Mouse (Mus musculus): ENCODE data around the gene Olfr1367. TPM values are rescaled to one million over a fixed set of nuclear protein-coding genes. Genes with fewer than 3 reads are reported as not detected.
"Not testable (repeated sequence)": the region's sequence is repeated elsewhere in the genome, so short reads cannot be mapped to it uniquely, and the experiment has no call there.

Olfr1367 gene
- total RNA-seq, 2 experiments from 2014 or later = not detected

DNA sequence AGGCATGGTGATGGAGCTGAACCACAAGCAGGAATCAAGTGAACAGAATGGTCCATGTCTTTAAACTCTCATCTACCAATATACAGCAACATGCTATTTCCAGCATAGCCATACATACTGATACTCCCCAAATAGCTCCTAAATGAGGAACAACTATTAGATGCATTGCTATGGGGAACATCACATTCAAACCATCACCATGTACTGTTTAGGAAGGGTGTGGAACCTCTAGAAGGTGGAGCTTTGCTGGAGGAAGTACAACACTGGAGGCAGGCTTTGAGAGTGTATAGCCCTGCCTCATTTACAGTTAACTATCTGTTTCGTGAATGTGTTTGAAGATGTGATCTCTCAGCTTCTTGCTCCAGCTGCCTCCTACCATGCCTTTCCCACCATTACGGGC, 31.1 kb downstream of the Olfr1367 start:
- intact Hi-C loops (cut with DNase I) = no loop called here
- no peak for DNase-seq

DNA sequence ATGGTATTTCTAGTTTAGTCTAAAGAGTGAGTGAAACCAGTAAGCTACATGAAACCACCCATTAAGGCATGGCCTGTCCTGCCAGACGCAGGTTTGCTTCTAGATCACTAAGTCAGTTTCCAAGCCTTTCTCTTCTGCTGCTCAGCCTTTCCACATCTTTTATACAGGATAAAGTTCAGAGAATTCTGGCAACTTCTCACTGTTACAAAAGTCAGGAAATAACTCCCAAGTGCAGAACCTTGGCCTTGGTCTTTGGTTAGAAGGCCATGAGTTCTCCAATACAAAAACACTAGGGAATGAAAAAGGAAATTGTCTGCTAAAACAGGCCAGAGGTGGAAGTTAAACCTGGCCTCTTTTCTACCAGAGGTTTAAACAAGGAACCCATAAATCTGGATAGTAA, 48.5 kb downstream of the Olfr1367 start:
- no peak for DNase-seq
- intact Hi-C loops (cut with DNase I) = no loop called here

DNA sequence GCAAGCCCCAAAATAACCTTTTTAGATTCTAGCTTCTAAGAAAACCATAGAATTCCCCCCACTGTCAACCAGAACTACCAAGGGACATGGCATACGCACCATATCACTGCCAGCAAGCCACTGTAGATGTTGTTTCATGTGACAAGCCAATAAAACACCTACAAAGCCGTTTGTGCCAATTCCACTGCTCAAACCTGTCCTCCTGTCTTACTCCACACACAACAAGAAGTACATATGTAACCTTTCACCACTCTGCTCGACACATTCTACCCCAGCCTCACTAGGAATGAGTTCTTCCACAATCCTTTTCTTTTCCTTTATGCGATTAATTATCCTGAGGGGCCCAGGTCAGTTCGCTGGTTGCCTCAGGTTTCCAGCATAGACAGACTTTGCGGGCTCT, 48.9 kb downstream of the Olfr1367 start:
- intact Hi-C loops (cut with DNase I) = no loop called here

DNA sequence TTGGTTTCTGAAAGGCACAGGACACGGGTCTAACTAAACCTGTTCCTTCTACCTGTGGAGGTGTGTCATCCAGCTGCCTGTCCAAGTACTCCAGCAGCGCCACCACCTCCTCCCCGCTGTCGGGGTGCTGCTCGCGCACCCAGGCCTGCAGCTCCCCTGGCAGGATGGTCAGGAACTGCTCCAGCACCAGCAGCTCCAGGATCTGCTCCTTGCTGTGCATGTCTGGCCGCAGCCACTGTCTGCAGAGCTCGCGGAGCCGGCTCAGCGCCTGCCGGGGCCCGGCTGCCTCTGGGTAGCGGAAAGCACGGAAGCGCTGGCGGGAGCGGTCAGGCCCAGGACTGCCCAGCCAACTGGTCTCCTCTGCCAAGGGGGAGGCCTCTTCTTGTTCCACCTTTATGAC, 49.3 kb downstream of the Olfr1367 start:
- DNase-seq = peak; percentile 23 to 35
- intact Hi-C loops (cut with DNase I) = not testable (repeated sequence)

More for the DNA sequence above, 48.9 kb downstream of the Olfr1367 start:
- no peak for DNase-seq

DNA sequence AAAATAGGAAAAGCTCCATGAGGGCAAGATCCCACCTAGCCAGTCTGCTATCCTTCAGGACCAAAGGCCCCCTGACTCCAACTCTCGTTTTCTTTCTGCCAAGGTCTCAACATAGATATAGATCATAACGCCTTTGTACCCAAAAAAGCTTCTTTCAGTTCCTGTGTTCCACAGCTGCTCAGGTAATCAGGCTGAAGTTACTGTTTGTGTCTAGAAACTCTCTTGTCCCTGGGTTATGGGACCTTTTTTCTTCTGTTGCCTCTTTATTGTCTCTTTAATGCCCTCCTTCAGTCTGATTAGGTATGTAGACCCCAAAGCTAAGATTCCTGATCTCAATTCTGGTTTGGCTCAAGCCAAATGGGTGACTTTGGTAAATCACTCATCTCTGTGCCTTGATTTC, 50.8 kb downstream of the Olfr1367 start:
- no peak for DNase-seq

More for the DNA sequence above, 50.8 kb downstream of the Olfr1367 start:
- intact Hi-C loops (cut with DNase I) = no loop called here

Small RNA genes lying within 50 kb of the gene (microRNA-seq; reads per million reads assigned to microRNA genes)
- 0 to 0.24 reads per million in 2 experiments for gene Mir6942

Other genes starting within 250 kb of the Olfr1367 start
- not detected for gene Olfr1369-ps1, start 235.4 kb upstream of the Olfr1367 start, total RNA-seq (2021)
- not detected for gene Olfr263, start 217.3 kb upstream of the Olfr1367 start, total RNA-seq (2021)
- not detected for gene Olfr1368, start 201.0 kb upstream of the Olfr1367 start, total RNA-seq (2021)
- gene Trim27, start 167.5 kb upstream of the Olfr1367 start, total RNA-seq (2021) = 10 to 100 TPM; 22.3 to 22.7 TPM
- not detected for gene Gpx5, start 54.2 kb upstream of the Olfr1367 start, total RNA-seq (2021)
- gene Gpx6, start 34.8 kb upstream of the Olfr1367 start, total RNA-seq (2021) = not detected
- gene Zscan12, start 15.9 kb downstream of the Olfr1367 start, total RNA-seq (2021) = 1 to 10 TPM; 4.6 to 4.9 TPM
- 10 to 100 TPM; 34.3 to 38.2 TPM for gene Zkscan3, start 55.8 kb downstream of the Olfr1367 start, total RNA-seq (2021)
- under 1 TPM; 0.32 to 0.60 TPM for gene Pgbd1, start 94.1 kb downstream of the Olfr1367 start, total RNA-seq (2021)
- 10 to 100 TPM; 21.7 to 24.1 TPM for gene Zscan26, start 106.8 kb downstream of the Olfr1367 start, total RNA-seq (2021)
- under 1 TPM; 0.59 to 0.88 TPM for gene Nkapl, start 121.6 kb downstream of the Olfr1367 start, total RNA-seq (2021)
- gene Zkscan4, start 132.0 kb downstream of the Olfr1367 start, total RNA-seq (2021) = 1 to 10 TPM in 1 of 2 experiments, under 1 TPM in 1; 0.93 to 1.3 TPM
- not detected for gene Gm10065, start 132.5 kb downstream of the Olfr1367 start, total RNA-seq (2021)
- gene AK157302, start 148.3 kb downstream of the Olfr1367 start, total RNA-seq (2021) = 10 to 100 TPM; 25.3 to 25.6 TPM
- gene Gm11273, start 154.5 kb downstream of the Olfr1367 start, total RNA-seq (2021) = 100 to 1,000 TPM; 233 to 256 TPM
- 10 to 100 TPM; 11.7 to 12.3 TPM for gene Zkscan8, start 184.2 kb downstream of the Olfr1367 start, total RNA-seq (2021)
- gene Olfr1366, start 195.9 kb downstream of the Olfr1367 start, total RNA-seq (2021) = not detected
- not detected for gene Olfr1535, start 213.0 kb downstream of the Olfr1367 start, total RNA-seq (2021)
- not detected for gene Olfr1364, start 234.8 kb downstream of the Olfr1367 start, total RNA-seq (2021)

Measured in heart, postnatal 14 days (tissue).